Mouse (Mus musculus) limb, embryonic 14.5 days (tissue): ENCODE results near the gene Pfn1. TPM values are rescaled to one million over a fixed set of nuclear protein-coding genes. Genes with fewer than 3 reads are reported as not detected.

Experiments
- ATAC-seq: fragments of 200-750 bp; cut with Nextera tagmentation; 2 replicates; pipeline ENCODE4 v1.8.0; 2017; ENCODE audit warnings: low read depth, moderate number of reproducible peaks, moderate TSS enrichment; ENCODE audit not compliant: low FRiP score
- DNase-seq: peaks from one replicate; pipeline ENCODE4 v3.0.0-alpha.2; 2015; ENCODE audit warnings: low spot score
- H3K27ac ChIP-seq: fragments of 300-500 bp; sonication (generic); replicated peaks from 2 replicates; pipeline ENCODE4 v1.5.1; 2014; ENCODE audit warnings: low read depth, mild to moderate bottlenecking, low read length, moderate library complexity, mixed read lengths
- H3K27me3 ChIP-seq: fragments of 300-500 bp; sonication (generic); 2 replicates; pipeline ENCODE4 v1.6.1; 2014; ENCODE audit warnings: low read length, mixed read lengths; ENCODE audit not compliant: control insufficient read depth, insufficient read depth
- H3K36me3 ChIP-seq: fragments of 300-500 bp; sonication (generic); 2 replicates; pipeline ENCODE4 v1.6.1; 2014; ENCODE audit warnings: mild to moderate bottlenecking, low read length, moderate library complexity, mixed read lengths; ENCODE audit not compliant: control insufficient read depth, insufficient read depth
- H3K4me1 ChIP-seq: fragments of 300-500 bp; sonication (generic); 2 replicates; pipeline ENCODE4 v1.6.1; 2014; ENCODE audit warnings: antibody characterized with exemption, low read length, mixed read lengths; ENCODE audit not compliant: control insufficient read depth, insufficient read depth
- H3K4me2 ChIP-seq: fragments of 300-500 bp; sonication (generic); replicated peaks from 2 replicates; pipeline ENCODE4 v1.6.1; 2014; ENCODE audit warnings: low read depth, mild to moderate bottlenecking, low read length, moderate library complexity; ENCODE audit not compliant: severe bottlenecking
- H3K4me3 ChIP-seq: fragments of 300-500 bp; sonication (generic); replicated peaks from 2 replicates; pipeline ENCODE4 v1.5.1; 2014; ENCODE audit warnings: low read length
- H3K9ac ChIP-seq: fragments of 300-500 bp; sonication (generic); 2 replicates; pipeline ENCODE4 v1.6.1; 2014; ENCODE audit warnings: mild to moderate bottlenecking, low read depth, low read length, moderate library complexity; ENCODE audit not compliant: severe bottlenecking
- H3K9me3 ChIP-seq: fragments of 300-500 bp; sonication (generic); 2 replicates; pipeline ENCODE4 v1.6.1; 2016; ENCODE audit warnings: low read length; ENCODE audit not compliant: control insufficient read depth
- POLR2A ChIP-seq: fragments of 200-500 bp; IDR thresholded peaks from 2 replicates; pipeline ENCODE4 v1.8.0; 2012; ENCODE audit warnings: inconsistent platforms, mild to moderate bottlenecking, moderate library complexity, borderline replicate concordance; ENCODE audit not compliant: insufficient read depth, insufficient read length; ENCODE audit errors: extremely low read depth
- WGBS: fragments of 180-500 bp; shearing (Covaris S2); extraction: QIAGEN DNeasy Blood & Tissue Kit; methylation state at CpG from one replicate; pipeline ENCODE4 v1.1.7; 2014; 5-methylcytosine and 5-hydroxymethylcytosine counted together
- polyA plus RNA-seq, 2 experiments: library from polyadenylated mRNA; depleted of rRNA in 1 of 2; stranded (reverse) in 1 of 2; unstranded in 1 of 2; fragments of >200 nt; fragmentation: Nextera tagmentation in 1 of 2; extraction: Ambion mirVana in 1 of 2; gene quantifications; 2 replicates each; pipeline versions ENCODE4 v1.2.1 to v1.2.3; 2012 to 2014

Gene Pfn1
- polyA plus RNA-seq, 2 experiments, result 946 to 1,675 TPM

DNA sequence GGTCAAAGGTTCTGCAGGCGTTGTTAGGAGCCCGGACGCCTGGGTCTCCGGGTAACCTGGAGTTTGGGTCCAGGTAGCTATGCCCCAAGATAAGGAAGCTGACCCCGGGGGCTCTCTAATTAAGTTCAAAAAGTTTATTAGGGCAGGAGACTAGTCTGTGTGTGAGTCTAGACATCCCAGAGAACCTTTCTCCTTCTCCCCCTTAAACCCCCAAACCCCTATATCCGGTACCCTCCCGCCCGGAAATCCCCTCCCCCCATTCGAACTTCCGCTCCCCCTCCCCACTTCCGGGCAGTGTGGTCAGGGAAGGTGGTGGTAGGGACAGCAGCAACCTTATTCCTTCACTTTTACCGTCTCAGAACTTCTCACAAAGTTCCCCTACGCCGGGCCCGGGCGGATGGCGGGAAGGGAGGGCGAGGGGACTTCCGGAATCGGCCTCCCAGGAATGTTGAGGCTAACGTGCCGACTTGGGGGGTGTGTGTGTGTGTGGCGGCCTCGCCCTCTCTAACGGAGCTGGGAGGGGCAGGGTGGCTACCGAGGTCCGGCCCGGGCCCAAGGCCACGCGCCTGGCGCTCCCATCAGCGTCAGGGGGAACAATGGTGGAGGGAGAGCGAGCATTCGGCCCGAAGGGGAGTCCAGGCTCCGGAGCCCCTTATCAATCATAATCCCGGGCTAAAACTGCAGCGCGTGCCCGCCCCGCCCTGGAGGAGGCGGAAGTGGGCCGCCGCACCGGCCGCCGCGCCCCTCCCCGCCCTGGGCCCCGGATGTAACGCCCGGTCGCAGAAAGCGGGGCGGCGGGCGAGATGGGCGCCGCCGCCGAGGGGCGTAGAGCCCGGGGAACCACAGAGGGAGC, 873 bp downstream of the Pfn1 start:
- ATAC-seq, result peak; percentile 41
- no peak; the same call in 1 of the 2 replicates for TF ChIP-seq POLR2A
- H3K4me3 ChIP-seq, result peak overlapping the region; percentile 100
- H3K27me3 ChIP-seq, result no peaks in the 10 kb centered on the region
- DNase-seq, result peak; percentile 64
- H3K36me3 ChIP-seq, result peaks cover 46% of the 10 kb centered on the region
- H3K9ac ChIP-seq, result peak overlapping the region; percentile 96
- peak overlapping the region; percentile 97 for H3K27ac ChIP-seq
- peaks cover 31% of the 10 kb centered on the region for H3K4me1 ChIP-seq
- H3K4me2 ChIP-seq, result peak overlapping the region; percentile 97
- under 1% methylated on average over 38 of the region's 63 CpGs for WGBS
- H3K9me3 ChIP-seq, result no peaks in the 10 kb centered on the region

- Histone ChIP-seq H3K9me3 (no peaks in the 10 kb centered on the region), H3K27me3 (no peaks in the 10 kb centered on the region), H3K9ac (peak overlapping the region; percentile 96), H3K4me3 (peak overlapping the region; percentile 100), H3K4me2 (peak overlapping the region; percentile 97), H3K36me3 (peaks cover 50% of the 10 kb centered on the region), H3K27ac (peak overlapping the region; percentile 97), H3K4me1 (peaks cover 33% of the 10 kb centered on the region)
- ATAC-seq (no peak), DNase-seq (no peak)
- 44% methylated on average over 6 of the region's 6 CpGs for WGBS
- TF ChIP-seq POLR2A, result no peak
Observed at GRCm38 (mm10) chr11:70652884-70653344, 1.5 kb downstream of the Pfn1 start.

DNA sequence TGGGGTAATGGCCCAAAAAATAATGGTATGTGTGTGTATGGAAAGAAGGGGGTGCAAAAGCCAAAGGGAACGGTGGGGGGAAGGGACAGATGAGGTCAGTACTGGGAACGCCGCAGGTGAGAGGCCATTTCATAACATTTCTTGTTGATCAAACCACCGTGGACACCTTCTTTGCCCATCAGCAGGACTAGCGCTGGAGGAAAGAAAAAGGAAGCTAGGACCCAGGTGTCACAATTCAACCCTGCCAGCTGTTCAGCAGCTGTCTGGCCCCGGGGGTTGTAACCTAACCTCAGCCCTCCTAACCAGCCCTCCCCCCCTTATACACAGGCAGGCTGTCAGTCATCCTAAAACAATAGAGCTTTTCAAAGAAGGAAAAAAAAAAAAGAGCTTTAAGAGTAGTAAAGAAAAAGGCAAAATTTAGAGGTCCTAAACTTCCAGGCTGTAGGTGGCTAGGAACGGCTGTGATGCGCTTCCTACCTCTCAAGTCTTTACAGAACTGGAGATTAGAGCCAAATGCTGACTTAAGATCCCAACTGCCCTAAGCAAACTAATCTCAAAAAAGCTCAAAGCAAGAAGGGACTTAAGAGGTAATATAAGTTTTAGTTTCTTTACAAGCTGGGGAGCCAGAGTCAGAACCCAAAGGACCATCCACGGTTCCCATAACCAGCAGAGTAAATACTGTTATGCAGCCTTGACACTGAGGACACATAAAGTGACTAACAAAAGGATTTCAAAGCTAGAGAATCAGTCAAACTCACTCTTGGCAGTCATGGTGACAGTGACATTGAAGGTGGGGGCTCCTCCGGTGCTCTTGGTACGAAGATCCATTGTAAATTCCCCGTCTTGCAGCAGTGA, 2.2 kb downstream of the Pfn1 start:
- Histone ChIP-seq H3K4me2 (peak overlapping the region; percentile 97), H3K4me3 (peak overlapping the region; percentile 100), H3K9me3 (no peaks in the 10 kb centered on the region), H3K36me3 (peaks cover 50% of the 10 kb centered on the region), H3K27ac (peak overlapping the region; percentile 97), H3K4me1 (peaks cover 28% of the 10 kb centered on the region), H3K9ac (peak overlapping the region; percentile 96), H3K27me3 (no peaks in the 10 kb centered on the region)
- WGBS, result 50% methylated on average over 12 of the region's 12 CpGs
- DNase-seq, result peak; percentile 66
- no peak for TF ChIP-seq POLR2A
- ATAC-seq, result no peak

DNA sequence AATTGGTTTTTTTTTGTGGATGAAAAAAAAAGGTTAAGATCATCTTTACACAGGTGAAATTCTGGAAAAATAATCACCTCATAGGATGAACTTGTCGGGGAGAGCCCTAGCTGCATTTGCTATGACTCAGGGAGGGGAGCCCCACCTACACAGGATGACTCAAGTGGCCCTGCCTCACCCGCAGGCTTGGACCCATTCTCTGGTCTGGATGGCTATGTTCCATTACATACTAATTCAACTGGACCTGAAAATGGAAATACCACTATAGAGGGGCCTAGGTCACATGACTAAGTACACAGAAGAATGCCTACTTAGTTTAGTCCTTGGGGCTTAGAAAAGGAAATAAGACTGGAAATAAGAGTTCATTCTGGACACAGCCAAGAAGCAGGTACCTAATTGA, 3.1 kb downstream of the Pfn1 start:
- H3K27ac ChIP-seq, result no peak overlapping the region
- no peak overlapping the region for H3K9ac ChIP-seq
- no peak for ATAC-seq
- WGBS, result 71% methylated on average over 2 of the region's 2 CpGs
- no peak overlapping the region for H3K4me3 ChIP-seq
- H3K9me3 ChIP-seq, result no peaks in the 10 kb centered on the region
- peaks cover 50% of the 10 kb centered on the region for H3K36me3 ChIP-seq
- DNase-seq, result no peak
- 0 out of 2 replicates have a peak overlapping the region, but pooled peaks have one; percentile 1 for H3K4me2 ChIP-seq
- H3K27me3 ChIP-seq, result no peaks in the 10 kb centered on the region
- TF ChIP-seq POLR2A, result no peak
- peaks cover 20% of the 10 kb centered on the region for H3K4me1 ChIP-seq
